Mouse (Mus musculus) neural tube, embryonic 12.5 days (tissue): ENCODE measurements around the gene Dock6. TPM values are rescaled to one million over a fixed set of nuclear protein-coding genes. Genes with fewer than 3 reads are reported as not detected.
A peak's percentile ranks its signal among the peaks of the same experiment; 100 is the strongest.

Experiments used
- ATAC-seq: fragments of 200-750 bp; cut with Nextera tagmentation; 2 replicates; pipeline ENCODE4 v1.8.0; 2017; ENCODE audit warnings: low read depth, mild to moderate bottlenecking, moderate TSS enrichment, moderate library complexity; ENCODE audit not compliant: low FRiP score
- H3K27ac ChIP-seq: fragments of 300-500 bp; sonication (generic); 2 replicates; pipeline ENCODE4 v1.5.1; 2016
- H3K27me3 ChIP-seq: fragments of 300-500 bp; sonication (generic); replicated peaks from 2 replicates; pipeline ENCODE4 v1.6.1; 2016; ENCODE audit warnings: mild to moderate bottlenecking
- H3K36me3 ChIP-seq: fragments of 300-500 bp; sonication (generic); 2 replicates; pipeline ENCODE4 v1.6.1; 2016; ENCODE audit warnings: mild to moderate bottlenecking
- H3K4me1 ChIP-seq: fragments of 300-500 bp; sonication (generic); 2 replicates; pipeline ENCODE4 v1.6.1; 2016
- H3K4me2 ChIP-seq: fragments of 300-500 bp; sonication (generic); replicated peaks from 2 replicates; pipeline ENCODE4 v1.6.1; 2016; ENCODE audit warnings: mild to moderate bottlenecking
- H3K4me3 ChIP-seq: fragments of 300-500 bp; sonication (generic); 2 replicates; pipeline ENCODE4 v1.5.1; 2016
- H3K9ac ChIP-seq: fragments of 300-500 bp; sonication (generic); 2 replicates; pipeline ENCODE4 v1.6.1; 2016; ENCODE audit warnings: mild to moderate bottlenecking
- H3K9me3 ChIP-seq: fragments of 300-500 bp; sonication (generic); 2 replicates; pipeline ENCODE4 v1.6.1; 2016; ENCODE audit warnings: mild to moderate bottlenecking
- WGBS: fragments of 180-500 bp; shearing (Covaris S2); methylation state at CpG from one replicate; pipeline ENCODE4 v1.1.7; 2016; 5-methylcytosine and 5-hydroxymethylcytosine counted together
- polyA plus RNA-seq: library from polyadenylated mRNA; unstranded; fragments of >200 nt; fragmentation: Nextera tagmentation; extraction: Ambion mirVana; gene quantifications from 2 replicates; pipeline ENCODE4 v1.2.1, GENCODE M21; 2016

Gene Dock6
- polyA plus RNA-seq, 1 experiment from 2014 or later = 26.2 TPM

DNA sequence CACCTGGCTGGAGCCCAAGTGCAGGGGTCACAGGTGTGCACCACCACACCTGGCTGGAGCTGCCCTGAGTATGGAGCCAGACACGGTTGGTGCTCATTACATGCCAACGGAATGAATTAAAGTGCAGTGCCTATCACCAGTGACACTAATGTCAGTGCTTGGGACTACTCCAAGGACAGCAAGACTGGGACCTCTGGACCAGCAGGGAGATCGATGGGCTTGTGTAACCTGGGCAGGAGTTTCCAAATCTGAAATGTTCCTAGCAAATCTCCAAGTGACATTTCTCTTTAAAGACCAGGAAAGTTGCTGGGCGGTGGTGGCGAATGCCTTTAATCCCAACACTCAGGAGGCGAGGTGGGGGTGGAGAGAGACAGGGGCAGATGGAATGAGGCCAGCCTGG lies 29.7 kb downstream of the Dock6 start:
- Histone ChIP-seq H3K4me2 (no peak overlapping the region), H3K4me1 (no peaks in the 10 kb centered on the region), H3K9ac (no peak overlapping the region), H3K9me3 (no peaks in the 10 kb centered on the region), H3K27ac (no peak overlapping the region), H3K27me3 (no peaks in the 10 kb centered on the region), H3K36me3 (no peaks in the 10 kb centered on the region), H3K4me3 (no peak overlapping the region)
- WGBS = 86% methylated on average over 6 of the region's 6 CpGs
- ATAC-seq = no peak

DNA sequence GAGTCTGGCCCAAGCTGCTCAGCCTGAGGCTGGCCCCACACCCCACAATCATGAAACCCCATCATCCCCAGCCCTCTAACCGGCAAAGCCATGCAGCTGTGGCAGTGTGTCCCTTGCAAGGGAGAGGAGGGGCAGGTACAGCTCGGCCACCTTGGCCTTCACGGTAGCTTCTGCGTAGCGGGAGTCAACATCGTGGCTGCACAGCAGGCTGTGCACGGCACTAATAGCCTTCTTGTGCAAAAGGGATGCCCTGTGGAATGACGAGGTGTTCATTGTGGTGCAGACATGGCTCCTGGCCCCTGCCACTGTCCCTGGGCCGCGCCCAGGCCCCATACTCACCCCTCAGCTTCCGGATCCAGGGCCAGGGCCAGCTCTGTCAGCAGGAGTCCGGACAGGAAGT lies 32.3 kb downstream of the Dock6 start:
- no peak overlapping the region for H3K9ac ChIP-seq
- no peak for ATAC-seq
- H3K36me3 ChIP-seq = no peaks in the 10 kb centered on the region
- WGBS = 89% methylated on average over 12 of the region's 12 CpGs
- no peak overlapping the region for H3K4me2 ChIP-seq
- H3K4me1 ChIP-seq = no peaks in the 10 kb centered on the region
- H3K9me3 ChIP-seq = no peaks in the 10 kb centered on the region
- H3K4me3 ChIP-seq = no peak overlapping the region
- no peak overlapping the region for H3K27ac ChIP-seq
- no peaks in the 10 kb centered on the region for H3K27me3 ChIP-seq

DNA sequence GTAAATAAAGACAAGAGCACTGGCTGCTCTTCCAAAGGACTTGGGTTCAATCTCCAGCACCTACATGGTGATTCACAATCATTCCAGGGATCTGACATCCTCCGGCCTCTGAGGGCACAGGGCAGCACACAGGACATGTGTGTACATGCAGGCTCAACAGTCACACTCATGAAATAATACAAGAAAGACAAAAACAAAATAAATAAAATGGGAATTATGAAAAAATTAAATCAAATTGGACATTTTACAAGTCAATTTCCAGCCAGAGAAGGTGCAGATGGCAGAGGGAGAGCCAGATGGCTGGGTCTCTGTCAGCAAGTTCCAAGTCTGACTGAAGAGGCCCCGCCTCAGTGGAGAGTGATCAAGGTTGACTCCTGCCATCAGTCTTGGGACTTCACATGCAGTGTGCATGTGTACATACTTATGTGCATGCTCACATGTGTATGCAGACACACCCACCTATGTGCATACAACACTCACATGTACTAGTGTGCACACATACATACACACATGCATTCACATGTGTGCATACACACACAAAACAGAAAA lies 33.2 kb downstream of the Dock6 start:
- Histone ChIP-seq H3K36me3 (peaks cover 2% of the 10 kb centered on the region; the same call in 1 of the 2 replicates), H3K4me1 (no peaks in the 10 kb centered on the region), H3K27ac (no peak overlapping the region), H3K4me3 (no peak overlapping the region), H3K9me3 (no peaks in the 10 kb centered on the region), H3K9ac (no peak overlapping the region), H3K27me3 (no peaks in the 10 kb centered on the region), H3K4me2 (no peak overlapping the region)
- no peak for ATAC-seq
- WGBS = 91% methylated on average over 2 of the region's 2 CpGs

DNA sequence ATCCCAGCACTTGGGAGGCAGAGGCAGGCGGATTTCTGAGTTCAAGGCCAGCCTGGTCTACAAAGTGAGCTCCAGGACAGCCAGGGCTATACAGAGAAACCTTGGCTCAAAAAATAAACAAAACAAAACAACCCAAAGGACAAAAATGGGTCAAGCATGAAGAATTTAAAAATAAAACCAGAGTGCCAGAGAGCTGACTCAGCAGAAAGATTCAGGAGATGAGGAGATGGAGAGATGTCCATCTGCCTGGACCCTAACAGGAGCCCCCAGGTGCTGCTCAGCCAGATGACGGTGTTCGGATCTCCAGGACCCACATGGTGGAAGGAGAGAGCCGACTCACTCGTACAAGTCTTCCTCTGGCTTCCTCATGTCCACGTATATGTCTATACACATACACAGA lies 33.9 kb downstream of the Dock6 start:
- WGBS = 94% methylated on average over 6 of the region's 6 CpGs
- ATAC-seq = no peak
- Histone ChIP-seq H3K36me3 (peaks cover 5% of the 10 kb centered on the region; the same call in 1 of the 2 replicates), H3K4me2 (no peak overlapping the region), H3K4me3 (no peak overlapping the region), H3K27me3 (no peaks in the 10 kb centered on the region), H3K9ac (no peak overlapping the region), H3K9me3 (no peaks in the 10 kb centered on the region), H3K27ac (no peak overlapping the region), H3K4me1 (no peaks in the 10 kb centered on the region)

DNA sequence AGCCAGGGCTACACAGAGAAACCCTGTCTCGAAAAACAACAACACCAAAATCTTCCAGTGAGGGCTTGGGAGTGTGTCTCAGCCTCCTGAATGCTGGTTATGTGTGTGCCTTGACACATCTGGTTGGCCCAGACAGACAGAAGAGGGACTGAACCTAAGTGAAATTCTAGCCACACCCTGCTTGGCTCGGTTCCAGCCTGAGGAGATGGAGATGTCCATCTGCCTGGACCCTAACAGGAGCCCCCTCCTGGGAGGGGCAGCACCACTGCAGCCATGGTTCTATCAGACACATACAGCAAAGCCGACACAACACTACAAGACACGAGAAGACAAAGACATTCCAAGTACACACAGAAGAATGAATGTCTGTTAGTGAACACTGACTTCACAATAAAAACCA lies 34.3 kb downstream of the Dock6 start:
- H3K27me3 ChIP-seq = no peaks in the 10 kb centered on the region
- H3K36me3 ChIP-seq = peaks cover 5% of the 10 kb centered on the region; the same call in 1 of the 2 replicates
- ATAC-seq = no peak
- no peaks in the 10 kb centered on the region for H3K9me3 ChIP-seq
- no peak overlapping the region for H3K4me3 ChIP-seq
- H3K9ac ChIP-seq = no peak overlapping the region
- no peak overlapping the region for H3K4me2 ChIP-seq
- no peak overlapping the region for H3K27ac ChIP-seq
- 87% methylated on average over 4 of the region's 4 CpGs for WGBS
- H3K4me1 ChIP-seq = no peaks in the 10 kb centered on the region

DNA sequence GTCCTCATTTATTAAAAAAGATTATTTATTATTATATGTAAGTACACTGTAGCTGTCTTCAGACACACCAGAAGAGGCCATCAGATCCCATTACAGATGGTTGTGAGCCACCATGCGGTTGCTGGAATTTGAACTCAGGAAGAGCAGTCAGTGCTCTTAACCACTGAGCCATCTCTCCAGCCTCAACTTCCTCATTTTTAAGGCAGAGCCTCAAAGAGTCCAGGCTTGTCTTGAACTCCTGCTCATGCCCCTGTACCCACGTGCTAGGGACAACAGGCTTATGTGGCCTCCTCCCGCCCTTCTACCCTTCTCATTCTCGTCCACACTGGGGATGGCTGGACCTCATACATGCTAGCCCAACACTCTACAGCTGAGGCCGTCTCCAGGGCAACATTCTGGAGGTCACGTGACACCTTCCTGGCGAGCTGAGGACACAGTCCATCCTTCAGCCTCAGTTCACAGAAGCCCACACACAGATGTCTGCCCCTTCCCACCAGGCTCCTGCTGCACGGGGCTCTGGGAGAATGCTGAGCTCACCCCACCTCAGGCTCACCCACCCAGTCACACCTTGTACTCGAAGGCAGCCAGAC lies 35.6 kb downstream of the Dock6 start:
- Histone ChIP-seq H3K4me1 (no peaks in the 10 kb centered on the region), H3K4me2 (no peak overlapping the region), H3K9ac (no peak overlapping the region), H3K27ac (no peak overlapping the region), H3K27me3 (no peaks in the 10 kb centered on the region), H3K4me3 (no peak overlapping the region), H3K36me3 (peaks cover 8% of the 10 kb centered on the region; the same call in 1 of the 2 replicates), H3K9me3 (no peaks in the 10 kb centered on the region)
- no peak for ATAC-seq
- WGBS = 74% methylated on average over 9 of the region's 9 CpGs

DNA sequence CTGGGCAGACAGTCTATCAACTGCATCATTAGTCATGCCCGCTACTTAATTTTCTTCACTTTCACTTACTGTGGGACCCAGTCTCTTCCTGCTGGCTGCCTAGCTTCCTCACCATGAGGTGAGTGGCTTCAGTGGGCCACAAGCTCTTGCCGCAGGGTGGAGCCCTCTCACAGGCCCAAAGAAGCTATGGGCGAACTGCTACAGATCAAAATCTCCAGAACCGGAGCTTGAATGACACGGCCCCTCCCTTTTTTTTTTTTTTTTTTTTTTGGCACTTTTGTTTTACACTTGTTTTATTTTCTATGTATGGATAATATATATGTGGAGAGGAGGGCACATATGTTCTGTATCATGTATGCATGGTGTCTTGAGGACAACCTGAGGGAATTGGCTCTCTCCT lies 41.3 kb downstream of the Dock6 start:
- Histone ChIP-seq H3K9ac (no peak overlapping the region), H3K4me1 (no peaks in the 10 kb centered on the region), H3K27ac (no peak overlapping the region), H3K4me2 (no peak overlapping the region), H3K36me3 (peaks cover 8% of the 10 kb centered on the region; the same call in 1 of the 2 replicates), H3K27me3 (no peaks in the 10 kb centered on the region), H3K4me3 (no peak overlapping the region), H3K9me3 (no peaks in the 10 kb centered on the region)
- ATAC-seq = no peak
- WGBS = 90% methylated on average over 5 of the region's 5 CpGs

DNA sequence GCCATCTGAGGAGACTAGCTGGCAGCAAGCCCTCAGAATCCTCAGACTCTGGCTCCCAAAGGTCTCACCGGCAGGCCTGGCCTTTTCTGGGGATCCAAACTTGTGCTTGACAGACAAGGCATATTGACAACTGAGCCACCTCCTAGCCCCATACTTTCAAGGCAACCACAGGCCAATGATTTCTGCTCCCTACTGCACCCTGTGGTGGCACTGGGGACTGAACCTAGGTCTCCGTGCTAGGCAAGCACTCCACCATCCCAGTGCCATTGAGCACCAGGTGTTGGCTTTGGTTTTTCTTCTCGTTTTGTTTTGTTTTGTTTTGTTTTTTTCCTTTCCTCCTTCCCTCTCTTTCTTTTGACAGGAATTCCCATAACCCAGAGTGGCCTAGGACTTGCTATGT lies 43.9 kb downstream of the Dock6 start:
- Histone ChIP-seq H3K4me1 (peaks cover 4% of the 10 kb centered on the region; the same call in 1 of the 2 replicates), H3K9me3 (no peaks in the 10 kb centered on the region), H3K4me2 (no peak overlapping the region), H3K27me3 (no peaks in the 10 kb centered on the region), H3K9ac (no peak overlapping the region), H3K4me3 (no peak overlapping the region), H3K36me3 (0 out of 2 replicates have a peak, but pooled peaks cover 3% of the 10 kb centered on the region), H3K27ac (no peak overlapping the region)
- 68% methylated on average over 3 of the region's 3 CpGs for WGBS
- no peak for ATAC-seq

DNA sequence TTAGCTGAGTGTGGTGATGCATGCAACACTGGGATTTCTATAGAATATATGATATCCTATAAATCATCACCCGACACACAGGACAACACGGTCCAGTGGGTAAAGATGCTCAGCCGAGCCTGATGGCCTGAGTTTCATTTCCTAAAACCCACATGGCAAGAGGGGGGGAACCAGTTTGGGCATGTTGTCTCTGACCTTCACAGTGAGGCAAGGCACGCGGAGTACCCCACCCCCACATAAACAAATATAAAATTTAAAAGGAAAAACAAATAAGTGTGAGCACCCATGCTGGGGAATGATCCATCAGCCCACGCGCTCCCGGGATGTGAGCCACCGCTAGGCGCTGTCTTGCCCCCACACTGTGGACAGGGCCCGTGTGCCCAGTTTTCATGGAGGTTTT lies 45.5 kb downstream of the Dock6 start:
- ATAC-seq = no peak
- no peaks in the 10 kb centered on the region for H3K9me3 ChIP-seq
- H3K36me3 ChIP-seq = no peaks in the 10 kb centered on the region
- no peaks in the 10 kb centered on the region for H3K27me3 ChIP-seq
- 79% methylated on average over 11 of the region's 11 CpGs for WGBS
- H3K4me2 ChIP-seq = no peak overlapping the region
- H3K4me3 ChIP-seq = no peak overlapping the region
- H3K4me1 ChIP-seq = peaks cover 4% of the 10 kb centered on the region; the same call in 1 of the 2 replicates
- H3K27ac ChIP-seq = no peak overlapping the region
- no peak overlapping the region for H3K9ac ChIP-seq

DNA sequence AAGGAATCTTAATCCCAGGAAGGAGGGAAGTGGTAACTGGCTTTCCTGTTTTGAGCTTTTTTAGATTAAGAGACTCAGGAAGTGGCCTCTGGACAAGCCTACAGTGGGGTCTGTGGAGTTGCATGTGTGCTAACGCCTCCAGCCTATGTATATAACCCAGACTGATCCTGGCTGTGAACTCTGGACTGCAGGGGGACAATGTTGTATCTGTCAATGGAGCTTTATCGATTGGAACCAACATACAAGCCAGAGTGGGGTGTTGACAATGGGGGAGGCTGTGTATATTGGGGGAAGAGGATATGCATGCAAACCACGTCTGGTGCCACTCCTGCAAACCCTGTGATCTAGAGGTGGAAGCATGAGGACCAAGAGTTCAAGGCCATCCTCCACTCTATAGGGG lies 46.1 kb downstream of the Dock6 start:
- 78% methylated on average over 3 of the region's 3 CpGs for WGBS
- Histone ChIP-seq H3K4me1 (peaks cover 4% of the 10 kb centered on the region; the same call in 1 of the 2 replicates), H3K4me3 (no peak overlapping the region), H3K9me3 (no peaks in the 10 kb centered on the region), H3K4me2 (no peak overlapping the region), H3K27ac (no peak overlapping the region), H3K9ac (no peak overlapping the region), H3K27me3 (no peaks in the 10 kb centered on the region), H3K36me3 (no peaks in the 10 kb centered on the region)
- ATAC-seq = no peak

DNA sequence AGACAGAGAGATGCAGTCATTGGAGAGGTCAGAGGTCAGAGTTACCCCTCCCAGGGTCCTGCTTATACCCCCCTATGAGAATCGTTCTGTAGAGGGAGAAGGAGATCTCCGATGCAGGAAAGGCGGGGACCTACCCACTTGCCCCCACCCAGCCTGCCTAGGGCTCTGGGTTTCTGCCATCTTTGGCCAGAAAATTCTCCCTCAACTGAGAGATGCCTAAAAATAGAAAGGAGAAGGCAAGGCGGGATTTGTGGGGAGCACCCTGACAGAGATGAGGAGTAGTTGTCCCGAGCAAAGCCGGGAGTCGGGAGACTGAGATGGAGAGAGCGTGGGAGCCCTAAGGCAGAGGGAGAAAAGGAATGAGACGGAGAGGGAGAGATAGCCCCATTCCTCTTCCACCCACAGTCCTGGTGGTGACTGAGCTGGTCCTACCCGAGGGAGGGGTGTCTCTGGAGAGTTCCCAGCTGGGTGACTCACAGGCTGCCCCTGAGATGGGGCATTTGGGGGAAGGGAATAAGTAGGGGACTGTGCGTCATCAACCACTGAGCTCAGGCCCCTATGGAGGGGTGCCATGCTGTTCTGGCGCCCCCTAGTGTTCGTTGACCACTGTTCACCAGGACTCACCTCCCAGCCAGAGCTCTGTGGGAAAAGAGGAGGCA lies 48.3 kb downstream of the Dock6 start:
- no peak overlapping the region for H3K9ac ChIP-seq
- 47% methylated on average over 13 of the region's 13 CpGs for WGBS
- H3K9me3 ChIP-seq = no peaks in the 10 kb centered on the region
- peaks cover 4% of the 10 kb centered on the region; the same call in 1 of the 2 replicates for H3K36me3 ChIP-seq
- no peak overlapping the region for H3K27ac ChIP-seq
- no peak overlapping the region for H3K4me3 ChIP-seq
- H3K27me3 ChIP-seq = no peaks in the 10 kb centered on the region
- H3K4me1 ChIP-seq = peaks cover 4% of the 10 kb centered on the region; the same call in 1 of the 2 replicates
- peak; percentile 92 for ATAC-seq
- H3K4me2 ChIP-seq = no peak overlapping the region

DNA sequence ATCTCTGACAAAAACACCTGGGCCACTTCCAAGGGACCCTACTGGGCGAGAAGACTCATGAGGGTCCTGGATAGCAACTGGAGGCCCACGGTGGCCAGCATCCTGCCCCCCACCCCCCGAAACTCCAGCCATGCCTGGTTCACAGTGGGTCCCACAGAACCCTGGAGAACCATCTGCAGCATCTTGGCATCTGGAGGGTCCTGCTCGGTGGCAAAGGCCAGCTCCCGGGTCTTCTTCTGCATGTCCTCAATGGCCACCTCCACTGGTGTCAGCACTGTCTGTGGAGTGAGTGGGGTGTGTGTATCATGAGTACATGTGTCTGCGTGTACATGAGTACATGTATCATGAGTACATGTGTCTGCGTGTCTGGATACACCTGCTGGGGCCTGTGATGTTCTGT lies 50.8 kb downstream of the Dock6 start:
- Histone ChIP-seq H3K4me3 (no peak overlapping the region), H3K27me3 (no peaks in the 10 kb centered on the region), H3K27ac (no peak overlapping the region), H3K9ac (no peak overlapping the region), H3K4me2 (no peak overlapping the region), H3K4me1 (peaks cover 14% of the 10 kb centered on the region), H3K9me3 (no peaks in the 10 kb centered on the region), H3K36me3 (peaks cover 4% of the 10 kb centered on the region; the same call in 1 of the 2 replicates)
- WGBS = 89% methylated on average over 7 of the region's 7 CpGs
- ATAC-seq = no peak
